Mouse (Mus musculus): ENCODE results near the gene Stard9. TPM values are rescaled to one million over a fixed set of nuclear protein-coding genes. Genes with fewer than 3 reads are reported as not detected.

The Stard9 gene
- 0.29 TPM for polyA plus RNA-seq (2017; shearing (Covaris generic))

DNA sequence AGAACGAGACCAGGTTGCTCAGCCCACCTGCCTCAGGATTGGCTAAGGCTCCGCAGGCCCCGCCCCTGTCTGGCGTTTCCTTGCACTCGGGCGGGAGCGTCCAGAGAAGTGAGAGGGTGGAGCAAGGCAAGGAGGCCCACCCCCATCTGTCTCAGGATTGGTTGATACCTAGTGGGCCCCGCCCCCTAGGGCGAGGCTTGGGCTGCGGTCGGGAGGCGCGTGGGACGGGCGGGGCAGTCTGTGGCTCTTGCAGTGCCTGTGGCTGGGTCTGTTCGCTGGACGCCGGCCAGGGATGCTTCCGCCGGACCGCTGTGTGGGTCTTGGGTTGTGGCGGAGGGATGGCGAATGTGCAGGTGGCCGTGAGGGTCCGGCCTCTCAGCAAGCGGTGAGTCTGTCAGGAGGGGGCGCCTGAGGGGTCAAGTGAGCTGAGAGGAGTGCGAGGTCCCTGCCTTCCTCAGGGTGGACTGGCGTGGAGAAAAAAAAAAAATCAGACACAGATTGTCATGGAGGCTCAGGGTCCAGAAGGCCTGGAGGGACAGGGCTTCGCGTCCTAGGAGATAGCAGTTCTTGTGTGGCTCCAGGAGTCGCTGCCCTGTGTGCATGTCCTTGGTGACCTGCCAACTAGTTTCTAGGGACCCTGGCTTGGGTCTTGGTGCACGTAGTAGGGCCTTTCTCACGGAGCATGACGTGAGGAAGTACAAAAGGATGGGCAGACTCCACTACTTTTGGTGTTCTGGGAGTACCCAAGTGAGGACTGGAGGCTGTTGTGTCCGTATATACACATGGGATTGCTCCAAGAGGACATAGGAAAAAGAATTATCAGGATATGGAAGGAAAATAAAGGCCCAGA is at the start of gene Stard9:
TSS of gene Stard9 (plus strand) at position 236 of the 850 bp plus-strand sequence.

DNA sequence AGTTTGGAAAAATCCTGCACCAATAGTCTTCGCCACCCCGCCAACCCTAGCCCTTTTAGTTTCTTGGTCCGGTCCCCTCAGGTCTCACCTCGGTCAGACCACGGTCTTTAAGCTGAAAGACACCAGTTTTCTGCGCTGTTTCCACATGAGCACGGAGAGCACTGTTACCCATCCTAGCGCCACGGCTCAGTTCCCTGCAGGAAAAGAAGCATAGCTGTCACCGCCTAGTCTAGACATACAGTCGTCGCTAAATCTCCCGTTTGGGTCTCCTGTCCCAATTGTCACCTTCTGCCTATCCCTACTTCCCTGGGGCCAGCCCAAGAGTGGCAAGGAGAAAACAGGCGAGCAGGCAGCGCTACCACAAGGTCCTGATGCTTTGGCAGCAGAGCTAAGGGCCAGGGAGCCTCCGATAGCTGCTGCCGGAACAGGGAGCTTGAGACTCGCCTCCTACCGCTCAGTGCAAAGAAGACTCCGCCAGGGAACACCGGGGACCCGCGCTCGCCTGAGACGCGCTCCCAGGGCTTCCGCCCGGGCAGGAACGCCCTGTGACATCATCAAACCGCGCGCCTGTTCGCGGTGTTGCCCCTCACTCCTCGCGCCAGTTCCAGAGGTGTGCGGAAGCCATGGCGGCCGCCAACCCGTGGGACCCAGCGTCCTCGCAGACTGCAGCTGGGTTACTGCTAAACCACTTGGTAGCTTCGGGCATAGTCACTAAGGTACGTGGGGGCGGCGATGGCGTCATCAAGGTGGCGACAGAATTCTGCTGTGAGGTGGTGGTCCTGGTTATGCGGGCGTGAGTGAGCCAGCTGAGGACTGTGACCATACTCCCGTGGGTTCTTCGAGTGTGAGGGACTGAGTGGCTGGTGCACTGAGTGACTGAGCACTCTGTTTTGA is 19.8 kb upstream of the Stard9 start, which contains the start of the genes Haus2 and Lrrc57:
TSS of gene Haus2 (plus strand) at position 554 of the 894 bp plus-strand sequence.
TSS of gene Lrrc57 (minus strand) at position 691 of the 894 bp plus-strand sequence.

Other genes with a start within 250 kb of the Stard9 start
- gene Ganc, start 225.2 kb upstream of the Stard9 start, polyA plus RNA-seq (2017; shearing (Covaris generic)): 27.0 TPM
- 32.4 TPM for gene Tmem87a, start 225.0 kb upstream of the Stard9 start, polyA plus RNA-seq (2017; shearing (Covaris generic))
- 71.0 TPM for gene Capn3, start 173.1 kb upstream of the Stard9 start, polyA plus RNA-seq (2017; shearing (Covaris generic))
- 48.8 TPM for gene Zfp106, start 65.3 kb upstream of the Stard9 start, polyA plus RNA-seq (2017; shearing (Covaris generic))
- gene Snap23, start 61.5 kb upstream of the Stard9 start, polyA plus RNA-seq (2017; shearing (Covaris generic)): 57.0 TPM
- 21.9 TPM for gene Haus2, start 19.7 kb upstream of the Stard9 start, polyA plus RNA-seq (2017; shearing (Covaris generic))
- gene Lrrc57, start 19.6 kb upstream of the Stard9 start, polyA plus RNA-seq (2017; shearing (Covaris generic)): 34.4 TPM
- 2.0 TPM for gene Cdan1, start 221.0 kb downstream of the Stard9 start, polyA plus RNA-seq (2017; shearing (Covaris generic))
- 0.83 TPM for gene Ttbk2, start 221.5 kb downstream of the Stard9 start, polyA plus RNA-seq (2017; shearing (Covaris generic))